Mouse (Mus musculus) liver, embryonic 12.5 days (tissue): Measurements from ENCODE around the gene Ets1. TPM values are rescaled to one million over a fixed set of nuclear protein-coding genes. Genes with fewer than 3 reads are reported as not detected.

ENCODE experiments used
- ATAC-seq: fragments of 200-750 bp; cut with Nextera tagmentation; 2 replicates; pipeline ENCODE4 v1.8.0; 2017; ENCODE audit warnings: moderate number of reproducible peaks, mild to moderate bottlenecking, moderate library complexity
- H3K27ac ChIP-seq: fragments of 300-500 bp; sonication (generic); 2 replicates; pipeline ENCODE4 v1.5.1; 2016; ENCODE audit warnings: mild to moderate bottlenecking
- H3K27me3 ChIP-seq: fragments of 300-500 bp; sonication (generic); replicated peaks from 2 replicates; pipeline ENCODE4 v1.6.1; 2016; ENCODE audit warnings: mild to moderate bottlenecking, moderate library complexity
- H3K36me3 ChIP-seq: fragments of 300-500 bp; sonication (generic); 2 replicates; pipeline ENCODE4 v1.6.1; 2016; ENCODE audit warnings: mild to moderate bottlenecking, moderate library complexity
- H3K4me1 ChIP-seq: fragments of 300-500 bp; sonication (generic); 2 replicates; pipeline ENCODE4 v1.6.1; 2016
- H3K4me2 ChIP-seq: fragments of 300-500 bp; sonication (generic); 2 replicates; pipeline ENCODE4 v1.6.1; 2016; ENCODE audit warnings: mild to moderate bottlenecking, moderate library complexity
- H3K4me3 ChIP-seq: fragments of 300-500 bp; sonication (generic); 2 replicates; pipeline ENCODE4 v1.5.1; 2016; ENCODE audit warnings: mild to moderate bottlenecking, moderate library complexity
- H3K9ac ChIP-seq: fragments of 300-500 bp; sonication (generic); 2 replicates; pipeline ENCODE4 v1.6.1; 2016; ENCODE audit warnings: mild to moderate bottlenecking, moderate library complexity
- H3K9me3 ChIP-seq: fragments of 300-500 bp; sonication (generic); replicated peaks from 2 replicates; pipeline ENCODE4 v1.6.1; 2016; ENCODE audit warnings: mild to moderate bottlenecking, moderate library complexity
- WGBS: fragments of 180-500 bp; shearing (Covaris S2); methylation state at CpG from one replicate; pipeline ENCODE4 v1.1.7; 2016; ENCODE audit not compliant: insufficient replicate concordance; 5-methylcytosine and 5-hydroxymethylcytosine counted together
- polyA plus RNA-seq: library from polyadenylated mRNA; unstranded; fragments of >200 nt; fragmentation: Nextera tagmentation; extraction: Ambion mirVana; gene quantifications from 2 replicates; pipeline ENCODE4 v1.2.1, GENCODE M21; 2016

Gene Ets1
- polyA plus RNA-seq, 1 experiment from 2014 or later, result 24.2 TPM

- no peak overlapping the region for H3K4me2 ChIP-seq
- H3K9me3 ChIP-seq, result no peaks in the 10 kb centered on the region
- H3K4me1 ChIP-seq, result no peaks in the 10 kb centered on the region
- whole genome bisulfite sequencing, result 77% methylated on average over 3 of the region's 3 CpGs
- ATAC-seq, result no peak
- H3K27ac ChIP-seq, result no peak overlapping the region
- H3K4me3 ChIP-seq, result no peak overlapping the region
- H3K9ac ChIP-seq, result no peak overlapping the region
- no peaks in the 10 kb centered on the region for H3K36me3 ChIP-seq
- H3K27me3 ChIP-seq, result no peaks in the 10 kb centered on the region
Measured at GRCm38 (mm10) chr9:32765123-32765522, 129.1 kb downstream of the Ets1 start.

DNA sequence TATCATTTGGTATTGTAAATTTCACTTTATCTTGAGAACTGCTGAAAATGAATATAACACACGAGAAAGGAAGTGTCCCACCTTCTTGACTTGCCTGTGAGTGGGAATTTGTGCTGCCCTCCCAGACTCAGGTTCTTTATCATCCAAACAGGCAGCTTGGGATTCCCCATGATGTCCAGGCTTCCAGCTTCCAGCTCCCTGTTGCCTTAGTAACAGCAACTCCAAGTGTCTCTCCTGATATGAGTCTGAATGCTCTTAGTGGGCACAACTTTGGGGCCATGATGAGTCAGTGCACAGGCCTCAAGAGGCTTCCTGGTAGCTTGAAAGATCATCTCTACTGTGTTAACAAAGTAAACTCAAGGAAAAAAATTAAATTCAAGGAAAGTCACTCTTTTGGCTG is 142.8 kb downstream of the Ets1 start:
- H3K4me1 ChIP-seq, result no peaks in the 10 kb centered on the region
- H3K27me3 ChIP-seq, result no peaks in the 10 kb centered on the region
- no peak overlapping the region for H3K9ac ChIP-seq
- no peaks in the 10 kb centered on the region for H3K36me3 ChIP-seq
- no peak overlapping the region for H3K4me3 ChIP-seq
- no peaks in the 10 kb centered on the region for H3K9me3 ChIP-seq
- no peak overlapping the region for H3K4me2 ChIP-seq
- WGBS, result 63% methylated on average over 1 of the region's 1 CpGs
- H3K27ac ChIP-seq, result no peak overlapping the region
- ATAC-seq, result no peak

DNA sequence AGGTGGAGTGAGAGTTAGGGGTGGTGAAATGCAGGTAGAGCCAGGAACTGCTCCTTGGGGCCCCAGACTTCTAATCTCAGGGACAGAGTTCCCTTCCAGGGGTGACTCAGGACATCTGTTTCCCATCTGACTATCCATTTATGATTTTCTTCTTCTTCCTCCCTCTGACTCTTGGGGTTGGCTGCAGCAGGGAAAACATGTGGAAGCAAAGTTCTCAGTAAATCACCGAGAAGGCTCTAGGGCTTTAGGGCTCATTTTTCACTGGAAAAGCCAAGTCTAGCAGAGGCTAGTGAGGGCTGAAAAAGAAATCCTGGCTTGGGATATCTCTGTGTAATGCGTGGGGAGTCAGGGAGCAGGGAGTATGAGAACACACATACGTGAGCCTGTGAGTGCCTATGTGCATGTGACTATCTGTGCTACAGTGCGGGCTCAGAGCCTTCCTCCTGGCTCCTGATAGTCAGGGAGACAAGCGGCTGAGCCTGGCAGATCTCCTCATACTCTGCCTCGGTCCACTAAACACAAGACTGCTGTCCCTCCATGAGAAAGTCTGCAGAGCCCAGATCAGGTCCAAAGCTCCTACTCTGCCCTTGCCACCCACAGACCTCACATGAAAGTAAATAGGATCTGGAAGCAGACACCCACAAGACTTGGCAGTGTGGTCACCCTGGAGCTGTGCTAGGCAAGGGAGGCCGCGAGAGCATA is 146.5 kb downstream of the Ets1 start:
- Histone ChIP-seq H3K4me2 (no peak overlapping the region), H3K4me1 (no peaks in the 10 kb centered on the region), H3K4me3 (no peak overlapping the region), H3K9ac (no peak overlapping the region), H3K27me3 (no peaks in the 10 kb centered on the region), H3K27ac (no peak overlapping the region), H3K36me3 (no peaks in the 10 kb centered on the region), H3K9me3 (no peaks in the 10 kb centered on the region)
- WGBS, result 58% methylated on average over 8 of the region's 8 CpGs
- no peak for ATAC-seq

- Histone ChIP-seq H3K27me3 (no peaks in the 10 kb centered on the region), H3K9me3 (no peaks in the 10 kb centered on the region), H3K27ac (no peak overlapping the region), H3K4me2 (no peak overlapping the region), H3K4me1 (no peaks in the 10 kb centered on the region), H3K9ac (no peak overlapping the region), H3K4me3 (no peak overlapping the region), H3K36me3 (no peaks in the 10 kb centered on the region)
- WGBS, result 60% methylated on average over 7 of the region's 7 CpGs
- no peak for ATAC-seq
Measured at GRCm38 (mm10) chr9:32787091-32787490, 151.1 kb downstream of the Ets1 start.

- H3K4me1 ChIP-seq, result no peaks in the 10 kb centered on the region
- no peaks in the 10 kb centered on the region for H3K9me3 ChIP-seq
- no peaks in the 10 kb centered on the region for H3K36me3 ChIP-seq
- no peak overlapping the region for H3K27ac ChIP-seq
- H3K9ac ChIP-seq, result no peak overlapping the region
- no peak for ATAC-seq
- no peak overlapping the region for H3K4me2 ChIP-seq
- H3K4me3 ChIP-seq, result no peak overlapping the region
- no peaks in the 10 kb centered on the region for H3K27me3 ChIP-seq
- WGBS, result 5% methylated on average over 1 of the region's 1 CpGs
Measured at GRCm38 (mm10) chr9:32787615-32788014, 151.6 kb downstream of the Ets1 start.

- H3K9me3 ChIP-seq, result no peaks in the 10 kb centered on the region
- no peak overlapping the region for H3K4me2 ChIP-seq
- no peaks in the 10 kb centered on the region for H3K36me3 ChIP-seq
- H3K27me3 ChIP-seq, result no peaks in the 10 kb centered on the region
- H3K27ac ChIP-seq, result no peak overlapping the region
- H3K4me1 ChIP-seq, result no peaks in the 10 kb centered on the region
- 54% methylated on average over 7 of the region's 7 CpGs for WGBS
- no peak for ATAC-seq
- no peak overlapping the region for H3K4me3 ChIP-seq
- H3K9ac ChIP-seq, result no peak overlapping the region
Measured at GRCm38 (mm10) chr9:32789306-32789705, 153.3 kb downstream of the Ets1 start.

DNA sequence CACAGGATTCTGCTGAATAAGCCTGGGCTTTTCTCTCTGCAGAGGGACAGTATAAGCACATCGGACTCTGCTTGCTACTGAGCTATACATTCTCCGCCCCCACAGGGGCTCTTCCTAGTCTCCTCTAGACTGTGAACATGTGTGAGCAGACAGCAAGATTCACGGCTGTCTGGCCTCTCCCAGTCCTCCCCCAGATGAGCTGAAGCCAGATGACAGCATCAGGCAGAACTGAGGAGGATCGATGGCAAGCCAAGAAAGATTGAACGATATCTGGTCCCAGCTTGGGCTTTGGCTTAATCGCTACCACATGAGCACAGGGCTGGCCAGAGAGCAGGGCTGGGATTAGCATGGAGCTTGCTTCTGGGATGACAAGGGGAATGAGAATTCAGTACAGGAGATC is 155.7 kb downstream of the Ets1 start:
- Histone ChIP-seq H3K4me1 (no peaks in the 10 kb centered on the region), H3K36me3 (no peaks in the 10 kb centered on the region), H3K4me2 (no peak overlapping the region), H3K4me3 (no peak overlapping the region), H3K27me3 (no peaks in the 10 kb centered on the region), H3K9me3 (no peaks in the 10 kb centered on the region), H3K27ac (no peak overlapping the region), H3K9ac (no peak overlapping the region)
- 69% methylated on average over 6 of the region's 6 CpGs for WGBS
- no peak for ATAC-seq

DNA sequence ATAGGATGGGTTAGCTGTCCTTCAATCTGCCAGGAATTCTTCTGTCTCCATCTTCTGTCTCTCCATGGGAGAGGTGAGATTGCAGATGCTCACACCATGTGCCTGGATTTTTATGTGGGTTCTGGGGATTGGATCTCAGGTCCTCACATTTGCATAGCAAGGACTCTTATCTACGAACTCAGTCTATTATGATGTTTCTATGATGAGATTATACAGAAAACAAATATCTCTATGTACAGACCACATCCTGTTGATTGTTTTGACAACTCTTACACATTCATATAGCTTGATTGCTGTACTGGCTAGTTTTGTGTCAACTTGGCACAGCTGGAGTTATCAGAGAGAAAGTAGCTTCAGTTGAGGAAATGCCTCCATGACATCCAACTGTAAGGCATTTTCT is 162.2 kb downstream of the Ets1 start:
- Histone ChIP-seq H3K9me3 (no peaks in the 10 kb centered on the region), H3K4me1 (no peaks in the 10 kb centered on the region), H3K4me3 (no peak overlapping the region), H3K4me2 (no peak overlapping the region), H3K27ac (no peak overlapping the region), H3K27me3 (no peaks in the 10 kb centered on the region), H3K9ac (no peak overlapping the region), H3K36me3 (no peaks in the 10 kb centered on the region)
- 59% methylated on average over 1 of the region's 1 CpGs for WGBS
- no peak for ATAC-seq

DNA sequence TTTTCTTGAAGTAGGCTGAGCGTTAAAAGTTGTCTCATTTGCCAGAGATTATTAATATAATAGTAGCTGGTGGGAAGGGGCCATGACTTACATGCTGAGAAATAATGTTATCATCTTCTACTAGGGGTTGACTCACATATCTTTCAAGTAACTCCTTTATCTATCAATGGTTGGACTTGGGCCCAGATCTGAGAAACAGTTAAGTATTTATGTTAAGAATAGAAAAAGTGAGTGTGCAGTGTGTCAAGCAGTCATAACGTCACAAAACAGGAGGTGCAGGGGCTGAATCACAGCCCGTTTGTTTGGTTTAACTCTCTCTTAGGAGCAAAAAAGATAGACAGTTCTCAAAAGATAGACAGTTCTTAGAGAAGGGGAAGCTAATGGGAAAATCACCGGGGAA is 170.1 kb downstream of the Ets1 start:
- WGBS, result 64% methylated on average over 4 of the region's 4 CpGs
- H3K9me3 ChIP-seq, result no peaks in the 10 kb centered on the region
- H3K36me3 ChIP-seq, result no peaks in the 10 kb centered on the region
- H3K27me3 ChIP-seq, result no peaks in the 10 kb centered on the region
- no peak overlapping the region for H3K4me3 ChIP-seq
- no peak for ATAC-seq
- H3K27ac ChIP-seq, result no peak overlapping the region
- no peak overlapping the region for H3K4me2 ChIP-seq
- H3K9ac ChIP-seq, result no peak overlapping the region
- no peaks in the 10 kb centered on the region for H3K4me1 ChIP-seq

Other genes with a start within 250 kb of the Ets1 start
- 15.3 and 16.2 TPM in 2 replicates for gene Fli1, start 93.4 kb upstream of the Ets1 start, polyA plus RNA-seq